Mouse (Mus musculus) left cerebral cortex, adult 2 months (tissue): ENCODE measurements at regions not wholly inside any gene's neighbourhood (a gene's known extent, or its start where the extent isn't known, plus 50 kb on each side); places are given as distances from the start of the nearest gene placed in this dataset.

ENCODE experiments used
- DNase-seq, 2 experiments: peaks; one replicate each; pipeline ENCODE4 v3.0.0; 2021 to 2022; ENCODE audit warnings: low spot score in 2 of 2, mixed read lengths in 1 of 2; ENCODE audit errors: extremely low spot score in 1 of 2
- H3K27ac ChIP-seq: fragments of 200-600 bp; 2 replicates; pipeline ENCODE4 v1.8.1; 2022
- H3K4me3 ChIP-seq: fragments of 200-600 bp; 2 replicates; pipeline ENCODE4 v1.8.1; 2022
- CTCF ChIP-seq: fragments of 200-600 bp; IDR thresholded peaks from 2 replicates; pipeline ENCODE4 v1.8.1; 2022; ENCODE audit warnings: antibody characterized with exemption, mild to moderate bottlenecking, moderate library complexity
- intact Hi-C: fragments of 180-260 bp; cut with DNase I; formaldehyde crosslinking; loops from one replicate; pipeline ENCODE4 v1.15.1; 2025

DNA sequence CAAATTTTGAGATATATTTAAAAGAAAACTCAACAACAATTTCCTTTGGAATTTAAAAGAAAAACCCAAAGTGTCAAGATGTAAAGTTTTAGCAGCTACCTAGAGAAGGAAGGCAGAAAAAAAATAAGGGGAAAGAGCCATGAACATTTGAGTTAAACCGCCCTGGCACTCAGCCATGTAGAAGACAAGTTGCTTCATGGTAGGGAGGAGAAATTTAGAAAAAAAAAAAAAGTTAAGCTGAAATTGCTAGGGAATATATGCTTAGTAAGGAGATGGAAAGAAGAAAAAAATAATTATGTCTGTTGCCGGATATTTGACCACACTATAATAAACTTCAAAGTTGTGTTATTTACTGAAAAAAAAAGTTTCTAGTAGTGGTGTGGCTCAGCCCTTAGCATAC is 479.8 kb upstream of the Pou3f4 start:
- TF ChIP-seq CTCF = no peak
- no peak for DNase-seq
- Histone ChIP-seq H3K4me3 (no peak overlapping the region), H3K27ac (no peak overlapping the region)
- intact Hi-C loops = no loop called here

DNA sequence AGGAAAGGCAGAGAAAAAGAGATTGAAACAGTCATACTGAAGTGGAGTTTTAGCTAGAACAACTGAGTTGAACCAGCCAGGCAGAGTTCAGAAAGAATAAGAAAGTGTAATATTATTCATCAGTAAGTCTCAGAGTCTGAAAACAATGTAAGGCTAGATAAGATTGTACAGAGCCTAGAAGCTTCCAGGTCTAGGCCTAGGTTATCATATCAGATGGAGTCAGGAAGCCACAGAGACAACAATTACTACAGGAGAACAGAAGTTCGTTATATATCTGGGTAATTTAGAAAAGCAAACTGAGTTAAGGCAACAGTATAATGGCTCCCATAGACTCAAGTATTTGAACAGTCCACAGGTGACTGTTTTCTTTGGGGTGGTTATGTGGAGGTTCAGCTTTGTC is 479.1 kb upstream of the Pou3f4 start:
- H3K4me3 ChIP-seq = no peak overlapping the region
- intact Hi-C loops = no loop called here
- no peak for TF ChIP-seq CTCF
- no peak overlapping the region for H3K27ac ChIP-seq
- no peak for DNase-seq
